Mouse (Mus musculus) olfactory bulb, adult 2 months (tissue): ENCODE data around the gene Pax7.

Experiments
- CTCF ChIP-seq: fragments of 200-500 bp; IDR thresholded peaks from 2 replicates; pipeline ENCODE4 v1.5.1; 2012; ENCODE audit warnings: low read depth, mild to moderate bottlenecking, low read length, moderate library complexity; ENCODE audit not compliant: insufficient read depth
- POLR2A ChIP-seq: fragments of 200-500 bp; IDR thresholded peaks from 2 replicates; pipeline ENCODE4 v1.6.1; 2012; ENCODE audit warnings: mild to moderate bottlenecking, low read depth, low read length, moderate library complexity; ENCODE audit not compliant: insufficient read depth

DNA sequence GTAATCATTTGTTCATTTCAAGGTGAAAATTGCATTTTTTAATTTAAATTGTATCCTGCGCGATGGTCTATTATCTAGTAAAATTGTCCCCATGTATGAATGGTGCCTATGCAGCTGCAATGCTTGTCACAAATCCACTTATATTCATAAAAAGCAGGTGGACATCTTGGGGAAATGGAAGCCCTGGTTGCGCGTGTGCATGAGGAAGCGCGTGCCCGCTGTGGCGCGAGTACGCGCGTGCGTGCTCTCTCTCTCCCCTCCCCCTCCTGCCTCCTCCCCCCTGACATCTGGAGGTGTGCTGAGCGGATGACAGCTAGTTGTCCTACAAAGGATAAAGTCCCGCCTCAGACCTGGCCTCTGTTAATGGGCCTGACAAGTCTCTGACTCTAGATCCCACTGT is 107.9 kb downstream of the Pax7 start:
- TF ChIP-seq POLR2A = no peak
- TF ChIP-seq CTCF = no peak
